Mouse (Mus musculus) bone marrow macrophage, adult 2 months (primary cell): ENCODE results near the gene Pnmal1. TPM values are rescaled to one million over a fixed set of nuclear protein-coding genes. Genes with fewer than 3 reads are reported as not detected.

Experiments used
- H3K27ac ChIP-seq: 2 replicates; pipeline ENCODE4 v1.5.1; 2012; ENCODE audit warnings: low read depth, low read length; ENCODE audit not compliant: insufficient read depth
- H3K4me1 ChIP-seq: 2 replicates; pipeline ENCODE4 v1.6.1; 2012; ENCODE audit warnings: low read length; ENCODE audit not compliant: control insufficient read depth, insufficient read depth
- H3K4me3 ChIP-seq: 2 replicates; pipeline ENCODE4 v1.5.1; 2012; ENCODE audit warnings: mild to moderate bottlenecking, low read length, moderate library complexity; ENCODE audit not compliant: insufficient read depth
- CTCF ChIP-seq: IDR thresholded peaks from 2 replicates; pipeline ENCODE4 v1.5.1; 2012; ENCODE audit warnings: low read depth, mild to moderate bottlenecking, low read length, moderate library complexity
- POLR2A ChIP-seq: IDR thresholded peaks from 2 replicates; pipeline ENCODE4 v1.6.1; 2012; ENCODE audit warnings: mild to moderate bottlenecking, low read depth, low read length, borderline replicate concordance
- polyA plus RNA-seq: library from polyadenylated mRNA; stranded (reverse); fragments of >200 nt; gene quantifications from 2 replicates; pipeline ENCODE4 v1.2.4, GENCODE M21; 2012; ENCODE audit not compliant: missing spikeins, insufficient read depth, insufficient read length

Gene Pnmal1
- polyA plus RNA-seq, 1 experiment, result not detected

- no peak overlapping the region for H3K4me3 ChIP-seq
- no peaks in the 10 kb centered on the region for H3K4me1 ChIP-seq
- TF ChIP-seq CTCF, result no peak
- TF ChIP-seq POLR2A, result no peak
- no peak overlapping the region for H3K27ac ChIP-seq
Observed at GRCm38 (mm10) chr7:16940292-16940691, 19.2 kb upstream of the Pnmal1 start.

- Histone ChIP-seq H3K27ac (no peak overlapping the region), H3K4me1 (no peaks in the 10 kb centered on the region), H3K4me3 (no peak overlapping the region)
- TF ChIP-seq POLR2A, result no peak
- TF ChIP-seq CTCF, result no peak
Observed at GRCm38 (mm10) chr7:16942861-16943260, 16.6 kb upstream of the Pnmal1 start.

GRCm38 (mm10) chr7:16944061-16944807 is 15.2 kb upstream of the Pnmal1 start, which contains the start of gene Pnmal2:
TSS of gene Pnmal2 (plus strand) at chr7:16944682.
- no peak within 1 kb of the TSS for H3K27ac ChIP-seq
- no peaks in the 10 kb centered on the region for H3K4me1 ChIP-seq
- TF ChIP-seq CTCF, result no peak
- TF ChIP-seq POLR2A, result no peak
- H3K4me3 ChIP-seq, result peak within 1 kb of the TSS; percentile 43

DNA sequence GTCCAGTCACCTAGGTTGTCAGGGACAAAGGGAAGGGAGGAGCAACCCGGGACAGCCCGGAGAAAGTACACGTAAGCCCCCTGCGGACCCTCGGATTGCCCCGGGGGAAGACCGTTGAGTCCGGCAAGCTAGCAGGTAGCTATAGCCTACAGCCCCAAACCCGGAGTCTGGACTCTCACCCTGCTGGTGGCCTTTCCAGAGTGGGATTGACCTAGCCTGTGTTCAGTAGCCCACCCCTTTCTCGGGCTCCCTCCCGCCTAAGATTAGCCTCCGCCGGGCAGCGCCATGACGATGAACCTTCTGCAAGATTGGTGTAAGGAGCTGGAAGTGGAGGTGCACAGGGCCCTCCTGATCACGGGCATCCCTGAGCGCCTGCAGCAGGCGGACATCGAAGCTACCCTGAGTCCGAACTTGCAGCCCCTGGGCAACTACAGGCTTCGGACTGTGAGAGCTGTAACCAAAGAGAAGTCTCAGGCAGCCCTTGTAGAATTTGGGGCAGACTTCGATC is 14.6 kb upstream of the Pnmal1 start:
- TF ChIP-seq CTCF (no peak), POLR2A (no peak)
- Histone ChIP-seq H3K27ac (no peak overlapping the region), H3K4me3 (peak overlapping the region; percentile 43), H3K4me1 (no peaks in the 10 kb centered on the region)

- Histone ChIP-seq H3K4me3 (no peak overlapping the region), H3K4me1 (no peaks in the 10 kb centered on the region), H3K27ac (no peak overlapping the region)
- TF ChIP-seq POLR2A (no peak), CTCF (no peak)
Observed at GRCm38 (mm10) chr7:16945419-16945818, 14.1 kb upstream of the Pnmal1 start.

DNA sequence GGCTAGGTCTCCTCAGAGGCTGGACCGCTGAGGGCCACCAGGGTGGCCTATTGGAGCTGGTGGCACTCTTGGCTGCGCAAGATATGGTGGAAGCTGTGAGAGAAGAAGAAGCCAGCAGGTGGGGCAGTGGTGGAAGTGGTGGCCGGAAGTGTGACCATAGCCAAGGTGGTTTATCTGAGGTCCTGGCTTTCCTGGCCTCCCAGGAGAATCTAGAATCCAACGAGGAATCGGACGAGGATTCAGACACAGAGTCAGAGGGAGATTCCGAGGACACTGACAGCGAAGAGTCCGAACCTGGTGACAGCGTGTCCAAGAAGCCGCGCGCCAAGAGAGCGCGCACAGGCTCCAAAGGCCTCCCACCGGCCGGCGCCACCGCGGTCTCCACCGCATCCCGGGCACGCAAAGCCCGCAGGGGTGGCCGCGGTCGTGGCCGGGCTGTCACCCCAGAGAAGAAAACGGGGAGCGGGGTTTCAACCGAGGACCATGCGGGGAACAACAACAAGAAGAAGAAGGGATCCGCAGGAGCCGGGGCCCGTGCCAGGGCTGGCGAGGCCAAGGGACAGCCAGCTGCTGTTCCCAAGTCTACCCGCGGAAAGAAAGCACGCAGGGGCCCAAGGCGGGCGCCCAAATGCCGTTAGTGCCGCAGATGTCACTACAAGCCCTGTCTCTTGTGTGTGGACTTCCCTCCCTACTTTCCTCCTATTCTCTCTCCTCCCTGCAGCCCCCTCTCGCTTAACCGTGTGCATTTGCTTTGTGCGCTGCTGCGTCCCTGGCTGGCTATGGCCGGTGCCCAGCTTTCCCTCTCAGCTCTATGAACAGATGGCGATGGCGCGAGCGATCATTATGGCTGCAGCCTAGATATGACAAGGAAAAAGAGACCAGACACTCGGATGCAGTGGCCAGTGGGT is 12.8 kb upstream of the Pnmal1 start:
- Histone ChIP-seq H3K4me3 (no peak overlapping the region), H3K4me1 (no peaks in the 10 kb centered on the region), H3K27ac (no peak overlapping the region)
- TF ChIP-seq POLR2A (no peak), CTCF (no peak)

GRCm38 (mm10) chr7:16947349-16947895 is 12.1 kb upstream of the Pnmal1 start:
- Histone ChIP-seq H3K4me3 (no peak overlapping the region), H3K27ac (no peak overlapping the region), H3K4me1 (no peaks in the 10 kb centered on the region)
- TF ChIP-seq CTCF (no peak), POLR2A (no peak)

DNA sequence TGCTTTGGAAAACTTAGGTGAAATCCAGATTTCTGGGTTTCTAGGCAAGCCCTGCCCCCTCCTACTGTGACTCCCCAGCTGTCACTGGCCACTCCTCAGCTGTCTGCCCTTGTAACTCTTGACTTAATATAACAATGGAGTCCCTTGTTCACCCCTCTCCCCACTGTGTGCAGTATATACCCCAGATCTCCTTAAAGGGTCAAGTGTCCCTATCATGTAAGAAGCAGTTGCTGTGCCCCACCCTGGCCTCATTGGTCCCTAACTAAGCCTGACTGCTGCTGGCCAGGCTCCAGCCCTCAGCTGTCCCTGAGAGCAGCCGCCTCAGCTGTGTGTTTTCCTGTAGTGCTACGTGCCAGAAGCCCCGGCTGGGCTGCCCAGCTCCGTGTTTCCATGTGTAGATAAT is 11.5 kb upstream of the Pnmal1 start:
- TF ChIP-seq CTCF (no peak), POLR2A (no peak)
- Histone ChIP-seq H3K4me3 (no peak overlapping the region), H3K4me1 (no peaks in the 10 kb centered on the region), H3K27ac (no peak overlapping the region)

DNA sequence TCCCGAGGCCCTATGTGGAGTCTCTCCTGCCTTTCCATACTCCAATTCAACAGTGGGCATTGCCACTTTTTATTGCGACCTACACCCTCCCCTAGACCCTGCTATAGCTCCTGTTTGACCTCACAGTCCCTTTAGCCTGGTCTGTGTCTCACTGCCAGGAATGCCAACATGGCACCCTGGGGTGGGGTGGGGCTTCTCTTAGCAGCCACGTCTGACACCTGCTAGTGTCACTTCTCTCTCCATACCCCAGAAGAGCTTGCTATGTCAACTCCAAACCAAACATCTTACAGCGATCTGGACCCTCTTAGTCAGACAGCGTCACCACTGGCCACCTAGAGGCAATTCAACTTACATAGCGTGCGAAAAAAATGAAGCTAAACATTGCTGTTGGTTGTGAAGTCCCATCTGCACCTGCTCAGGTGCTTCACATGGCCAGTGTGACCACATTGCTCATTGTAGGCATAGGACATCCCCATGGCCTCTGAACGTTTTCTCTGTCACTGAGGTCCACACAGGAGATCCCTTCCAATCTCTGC is 10.5 kb upstream of the Pnmal1 start:
- Histone ChIP-seq H3K4me3 (no peak overlapping the region), H3K4me1 (no peaks in the 10 kb centered on the region), H3K27ac (no peak overlapping the region)
- TF ChIP-seq CTCF (no peak), POLR2A (no peak)
